Mouse (Mus musculus): ENCODE results near the gene Pirb. TPM values are rescaled to one million over a fixed set of nuclear protein-coding genes. Genes with fewer than 3 reads are reported as not detected.
A peak's percentile ranks its signal among the peaks of the same experiment; 100 is the strongest.
"Not testable (repeated sequence)": the region's sequence is repeated elsewhere in the genome, so short reads cannot be mapped to it uniquely, and the experiment has no call there.

The Pirb gene
- 0.21 and 0.50 TPM in 2 replicates for polyA plus RNA-seq (2015; fragmentation: Nextera tagmentation; extraction: Ambion mirVana)

GRCm38 (mm10) chr7:3720268-3720667 is at the start of gene Pirb:
Pirb (minus strand) TSS chr7:3720391.
- not testable (repeated sequence) for H3K36me3 ChIP-seq (ENCODE audit: control insufficient read depth, insufficient read depth, low read length); H3K4me2 ChIP-seq (ENCODE audit: low read length); H3K4me3 ChIP-seq (ENCODE audit: low read length); H3K27ac ChIP-seq (ENCODE audit: low read depth, low read length); H3K27me3 ChIP-seq (replicated peaks; ENCODE audit: control insufficient read depth, insufficient read depth, low read length); ATAC-seq; H3K9ac ChIP-seq (ENCODE audit: low read depth, low read length); H3K4me1 ChIP-seq (ENCODE audit: control insufficient read depth, insufficient read depth, low read depth, low read length); H3K9me3 ChIP-seq (ENCODE audit: control insufficient read depth, low read length)
- 33% methylated on average over 1 of the region's 3 CpGs for WGBS

- not testable (repeated sequence) for H3K9me3 ChIP-seq (ENCODE audit: control insufficient read depth, low read length); H3K4me2 ChIP-seq (ENCODE audit: low read length); H3K36me3 ChIP-seq (ENCODE audit: control insufficient read depth, insufficient read depth, low read length); H3K9ac ChIP-seq (ENCODE audit: low read depth, low read length); H3K4me1 ChIP-seq (ENCODE audit: control insufficient read depth, insufficient read depth, low read depth, low read length); ATAC-seq; H3K27me3 ChIP-seq (replicated peaks; ENCODE audit: control insufficient read depth, insufficient read depth, low read length); H3K27ac ChIP-seq (ENCODE audit: low read depth, low read length); H3K4me3 ChIP-seq (ENCODE audit: low read length)
- WGBS, result no CpG with 5 or more reads among the region's 1 CpGs
Measured at GRCm38 (mm10) chr7:3732675-3733074, 12.5 kb upstream of the Pirb start.

GRCm38 (mm10) chr7:3725459-3725858 is 5.3 kb upstream of the Pirb start:
- not testable (repeated sequence) for H3K9me3 ChIP-seq (ENCODE audit: control insufficient read depth, low read length); H3K36me3 ChIP-seq (ENCODE audit: control insufficient read depth, insufficient read depth, low read length); ATAC-seq; H3K4me2 ChIP-seq (ENCODE audit: low read length); H3K4me3 ChIP-seq (ENCODE audit: low read length); H3K9ac ChIP-seq (ENCODE audit: low read depth, low read length); H3K4me1 ChIP-seq (ENCODE audit: control insufficient read depth, insufficient read depth, low read depth, low read length); H3K27me3 ChIP-seq (replicated peaks; ENCODE audit: control insufficient read depth, insufficient read depth, low read length); H3K27ac ChIP-seq (ENCODE audit: low read depth, low read length)

- Histone ChIP-seq H3K4me2 (ENCODE audit: low read length) (no peak overlapping the region), H3K9ac (ENCODE audit: low read depth, low read length) (no peak overlapping the region; the same call in 1 of the 2 replicates), H3K4me3 (ENCODE audit: low read length) (no peak overlapping the region), H3K9me3 (ENCODE audit: control insufficient read depth, low read length) (no peaks in the 10 kb centered on the region), H3K27ac (ENCODE audit: low read depth, low read length) (no peak overlapping the region), H3K27me3 (replicated peaks; ENCODE audit: control insufficient read depth, insufficient read depth, low read length) (no peaks in the 10 kb centered on the region), H3K36me3 (ENCODE audit: control insufficient read depth, insufficient read depth, low read length) (no peaks in the 10 kb centered on the region), H3K4me1 (ENCODE audit: control insufficient read depth, insufficient read depth, low read depth, low read length) (no peaks in the 10 kb centered on the region)
- ATAC-seq, result no peak
- WGBS, result 53% methylated on average over 1 of the region's 1 CpGs
Measured at GRCm38 (mm10) chr7:3715249-3715648, 4.9 kb downstream of the Pirb start.

- H3K27me3 ChIP-seq (replicated peaks; ENCODE audit: control insufficient read depth, insufficient read depth, low read length), result no peaks in the 10 kb centered on the region
- H3K9me3 ChIP-seq (ENCODE audit: control insufficient read depth, low read length), result no peaks in the 10 kb centered on the region
- WGBS, result 36% methylated on average over 5 of the region's 5 CpGs
- no peak overlapping the region for H3K4me3 ChIP-seq (ENCODE audit: low read length)
- no peak overlapping the region for H3K27ac ChIP-seq (ENCODE audit: low read depth, low read length)
- no peak overlapping the region for H3K4me2 ChIP-seq (ENCODE audit: low read length)
- H3K4me1 ChIP-seq (ENCODE audit: control insufficient read depth, insufficient read depth, low read depth, low read length), result no peaks in the 10 kb centered on the region
- H3K36me3 ChIP-seq (ENCODE audit: control insufficient read depth, insufficient read depth, low read length), result peaks cover 6% of the 10 kb centered on the region; the same call in 1 of the 2 replicates
- no peak overlapping the region for H3K9ac ChIP-seq (ENCODE audit: low read depth, low read length)
- ATAC-seq, result 0 out of 2 replicates have a peak, but pooled peaks have one; percentile 32
Measured at GRCm38 (mm10) chr7:3712264-3712942, 7.8 kb downstream of the Pirb start.

GRCm38 (mm10) chr7:3709000-3709399 is 11.2 kb downstream of the Pirb start:
- Histone ChIP-seq H3K4me1 (ENCODE audit: control insufficient read depth, insufficient read depth, low read depth, low read length) (peaks cover 16% of the 10 kb centered on the region), H3K9ac (ENCODE audit: low read depth, low read length) (no peak overlapping the region), H3K9me3 (ENCODE audit: control insufficient read depth, low read length) (no peaks in the 10 kb centered on the region), H3K27me3 (replicated peaks; ENCODE audit: control insufficient read depth, insufficient read depth, low read length) (no peaks in the 10 kb centered on the region), H3K36me3 (ENCODE audit: control insufficient read depth, insufficient read depth, low read length) (peaks cover 11% of the 10 kb centered on the region), H3K27ac (ENCODE audit: low read depth, low read length) (no peak overlapping the region), H3K4me2 (ENCODE audit: low read length) (no peak overlapping the region), H3K4me3 (ENCODE audit: low read length) (no peak overlapping the region)
- no peak for ATAC-seq
- 74% methylated on average over 1 of the region's 1 CpGs for WGBS

- Histone ChIP-seq H3K36me3 (ENCODE audit: control insufficient read depth, insufficient read depth, low read length) (peaks cover 11% of the 10 kb centered on the region), H3K4me1 (ENCODE audit: control insufficient read depth, insufficient read depth, low read depth, low read length) (peaks cover 16% of the 10 kb centered on the region)
- not testable (repeated sequence) for H3K27ac ChIP-seq (ENCODE audit: low read depth, low read length); H3K4me3 ChIP-seq (ENCODE audit: low read length); ATAC-seq; H3K9me3 ChIP-seq (ENCODE audit: control insufficient read depth, low read length); H3K9ac ChIP-seq (ENCODE audit: low read depth, low read length); H3K4me2 ChIP-seq (ENCODE audit: low read length); H3K27me3 ChIP-seq (replicated peaks; ENCODE audit: control insufficient read depth, insufficient read depth, low read length)
- 39% methylated on average over 5 of the region's 5 CpGs for WGBS
Measured at GRCm38 (mm10) chr7:3708447-3708980, 11.7 kb downstream of the Pirb start.

- Histone ChIP-seq H3K27ac (ENCODE audit: low read depth, low read length) (no peak overlapping the region), H3K9ac (ENCODE audit: low read depth, low read length) (no peak overlapping the region), H3K9me3 (ENCODE audit: control insufficient read depth, low read length) (no peaks in the 10 kb centered on the region), H3K27me3 (replicated peaks; ENCODE audit: control insufficient read depth, insufficient read depth, low read length) (no peaks in the 10 kb centered on the region), H3K36me3 (ENCODE audit: control insufficient read depth, insufficient read depth, low read length) (peaks cover 11% of the 10 kb centered on the region), H3K4me3 (ENCODE audit: low read length) (no peak overlapping the region), H3K4me1 (ENCODE audit: control insufficient read depth, insufficient read depth, low read depth, low read length) (peaks cover 16% of the 10 kb centered on the region), H3K4me2 (ENCODE audit: low read length) (no peak overlapping the region)
- ATAC-seq, result no peak
- 27% methylated on average over 7 of the region's 7 CpGs for WGBS
Measured at GRCm38 (mm10) chr7:3707568-3708413, 12.4 kb downstream of the Pirb start.

GRCm38 (mm10) chr7:3707027-3707426 is 13.2 kb downstream of the Pirb start:
- Histone ChIP-seq H3K4me3 (ENCODE audit: low read length) (no peak overlapping the region), H3K9ac (ENCODE audit: low read depth, low read length) (no peak overlapping the region)

More at GRCm38 (mm10) chr7:3707027-3707426, 13.2 kb downstream of the Pirb start:
- no peak for ATAC-seq
- Histone ChIP-seq H3K27me3 (replicated peaks; ENCODE audit: control insufficient read depth, insufficient read depth, low read length) (no peaks in the 10 kb centered on the region), H3K9me3 (ENCODE audit: control insufficient read depth, low read length) (no peaks in the 10 kb centered on the region), H3K4me2 (ENCODE audit: low read length) (no peak overlapping the region), H3K4me1 (ENCODE audit: control insufficient read depth, insufficient read depth, low read depth, low read length) (peaks cover 16% of the 10 kb centered on the region), H3K27ac (ENCODE audit: low read depth, low read length) (no peak overlapping the region), H3K36me3 (ENCODE audit: control insufficient read depth, insufficient read depth, low read length) (peaks cover 11% of the 10 kb centered on the region)
- WGBS, result 64% methylated on average over 4 of the region's 4 CpGs
